Mouse (Mus musculus) adrenal gland, postnatal 14 days (tissue): ENCODE results near the gene Alx3. TPM values are rescaled to one million over a fixed set of nuclear protein-coding genes. Genes with fewer than 3 reads are reported as not detected.
"Not testable (repeated sequence)": the region's sequence is repeated elsewhere in the genome, so short reads cannot be mapped to it uniquely, and the experiment has no call there.

Experiments used
- DNase-seq: peaks from one replicate; pipeline ENCODE4 v3.0.0; 2021; ENCODE audit warnings: mixed read lengths
- total RNA-seq: library from RNA; stranded (reverse); gene quantifications from 2 replicates; pipeline ENCODE4 v1.2.3, GENCODE M21; 2021

Alx3 gene
- total RNA-seq, 1 experiment from 2014 or later, result not detected

- no peak for DNase-seq
Observed at GRCm38 (mm10) chr3:107624424-107624823, 29.6 kb downstream of the Alx3 start.

- no peak for DNase-seq
Observed at GRCm38 (mm10) chr3:107625536-107625935, 30.7 kb downstream of the Alx3 start.

GRCm38 (mm10) chr3:107626751-107627150, 31.9 kb downstream of the Alx3 start:
- no peak for DNase-seq

- DNase-seq, result no peak
Observed at GRCm38 (mm10) chr3:107627641-107628040, 32.8 kb downstream of the Alx3 start.

GRCm38 (mm10) chr3:107628551-107628950, 33.7 kb downstream of the Alx3 start:
- DNase-seq, result no peak

GRCm38 (mm10) chr3:107629411-107629810, 34.6 kb downstream of the Alx3 start:
- DNase-seq, result no peak

- DNase-seq, result peak; percentile 70
Observed at GRCm38 (mm10) chr3:107630682-107631522, 36.1 kb downstream of the Alx3 start, which contains the start of gene Gm10961. Gm10961 (plus strand) TSS chr3:107631322.

GRCm38 (mm10) chr3:107631523-107631958, 36.7 kb downstream of the Alx3 start, which contains the start of gene Strip1:
Strip1 (minus strand) TSS chr3:107631694.
- DNase-seq, result peak; percentile 96

GRCm38 (mm10) chr3:107632786-107633185, 38.0 kb downstream of the Alx3 start:
- no peak for DNase-seq

- no peak for DNase-seq
Observed at GRCm38 (mm10) chr3:107633906-107634305, 39.1 kb downstream of the Alx3 start.

GRCm38 (mm10) chr3:107635836-107636235, 41.0 kb downstream of the Alx3 start:
- DNase-seq, result no peak

GRCm38 (mm10) chr3:107636236-107636635, 41.4 kb downstream of the Alx3 start:
- no peak for DNase-seq

GRCm38 (mm10) chr3:107637606-107638172, 42.9 kb downstream of the Alx3 start:
- DNase-seq, result no peak

- peak; percentile 41 for DNase-seq
Observed at GRCm38 (mm10) chr3:107646947-107647346, 52.1 kb downstream of the Alx3 start.

- DNase-seq, result not testable (repeated sequence)
Observed at GRCm38 (mm10) chr3:107650276-107650675, 55.4 kb downstream of the Alx3 start.

GRCm38 (mm10) chr3:107652968-107653367, 58.1 kb downstream of the Alx3 start:
- no peak for DNase-seq

- DNase-seq, result no peak
Observed at GRCm38 (mm10) chr3:107654861-107655260, 60.0 kb downstream of the Alx3 start.

Other genes with a start within 250 kb of the Alx3 start
- gene Kcnc4, start 135.5 kb upstream of the Alx3 start, total RNA-seq, result 7.4 and 8.1 TPM in 2 replicates
- gene Slc6a17, start 77.0 kb upstream of the Alx3 start, total RNA-seq, result 3.1 and 3.3 TPM in 2 replicates
- not detected in 2 replicates for gene Ubl4b, start 40.0 kb upstream of the Alx3 start, total RNA-seq
- gene Gm10961, start 36.3 kb downstream of the Alx3 start, total RNA-seq, result not detected in 2 replicates
- gene Strip1, start 36.7 kb downstream of the Alx3 start, total RNA-seq, result 33.5 TPM in 2 replicates
- gene Ahcyl1, start 101.5 kb downstream of the Alx3 start, total RNA-seq, result 272 and 320 TPM in 2 replicates
- gene Csf1, start 165.4 kb downstream of the Alx3 start, total RNA-seq, result 17.4 and 18.5 TPM in 2 replicates